ENCODE assay signal across 27 mouse cellular contexts in the genomic region with DNA sequence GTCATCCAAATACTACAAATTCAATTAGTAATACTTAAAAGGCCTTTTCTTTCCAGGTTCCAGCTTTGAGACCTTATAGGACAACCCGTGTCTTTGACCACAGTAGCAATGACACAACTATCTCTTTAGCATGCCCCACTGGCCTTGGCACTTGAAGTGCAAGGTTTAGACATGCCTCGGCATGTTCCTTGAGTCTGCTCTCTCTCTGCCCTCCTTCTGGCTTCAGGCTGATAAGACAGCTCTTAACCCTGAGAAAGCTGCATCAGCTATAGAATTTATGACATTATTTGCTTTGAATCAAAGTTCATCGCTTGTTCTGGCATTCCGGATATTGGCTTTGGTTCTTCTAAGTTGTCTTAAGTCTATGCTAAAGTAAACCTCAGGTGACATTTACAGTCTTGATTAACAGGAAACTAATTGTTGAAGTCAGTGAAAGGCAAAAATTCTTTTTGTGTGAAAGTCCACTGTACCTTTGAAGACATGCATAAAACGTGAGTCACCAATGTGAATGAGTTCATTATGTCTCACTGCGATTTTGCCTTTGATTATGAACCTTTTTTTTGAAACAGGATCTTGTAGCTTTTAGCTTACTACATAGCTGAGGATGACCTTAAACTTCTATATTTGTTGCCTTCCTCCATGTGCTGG. TPM values are rescaled to one million over a fixed set of nuclear protein-coding genes. Genes with fewer than 3 reads are reported as not detected.
A peak's percentile ranks its signal among the peaks of the same experiment; 100 is the strongest.
DNase-seq lines count a peak whose midpoint lies in the region; ATAC-seq and TF ChIP-seq lines count a peak whose summit lies in the region.
"Had no signal": no experiment of that assay in that cellular context is flagged by ENCODE, and none has a peak within 500 bp of the region (broad histone marks: within the 10 kb centered on the region; RNA-seq: fewer than 3 reads in every experiment).

No protein-coding gene starts in this region.

- no peaks in the 10 kb centered on the region for H3K79me2 ChIP-seq in C2C12 (ENCODE audit: control insufficient read depth, insufficient read depth)

- peak; percentile 44 for DNase-seq in 3134 (ENCODE audit: extremely low read depth, insufficient read length, low spot score)
- DNase-seq in ZHBTc4 (ENCODE audit: low read depth, low spot score) = peak; percentile 22
- DNase-seq in left cerebral cortex, postnatal 36 days (ENCODE audit: low spot score in 2 of 2) = no peak
- DNase-seq in layer of hippocampus, adult 11-12 months (ENCODE audit: low spot score) = no peak
- DNase-seq in thymus, postnatal 36 days = no peak
- DNase-seq: adrenal gland, postnatal 25 days; cerebellum, adult 11 months; kidney, adult 8-10 months; kidney, postnatal 36 days; lung, adult 18-20 months; thymus, postnatal 14 days had no signal

- H3K9me3 ChIP-seq in intestine, postnatal 0 days (ENCODE audit: control insufficient read depth) = no peaks in the 10 kb centered on the region
- H3K9me3 ChIP-seq: hindbrain, embryonic 10.5 days had no signal

- H3K4me1 ChIP-seq in intestine, postnatal 0 days (replicated peaks; ENCODE audit: control insufficient read depth, insufficient read depth, low read length) = no peaks in the 10 kb centered on the region
- H3K4me1 ChIP-seq: hindbrain, embryonic 10.5 days had no signal

- H3ac ChIP-seq in C2C12 (ENCODE audit: control insufficient read depth, insufficient read length, low read depth) = no peak overlapping the region

- peak; percentile 98 for ATAC-seq in intestine, postnatal 0 days
- ATAC-seq in monocyte, adult 5-6 weeks (replicated peaks; ENCODE audit: insufficient number of reproducible peaks, low FRiP score, low TSS enrichment, poor library complexity, severe bottlenecking) = no peak
- ATAC-seq: CD4-positive, CD25-positive, alpha-beta regulatory T cell, adult 4 months; forebrain, embryonic 14.5 days; hindbrain, postnatal 0 days; midbrain, embryonic 16.5 days had no signal

- peak overlapping the region; percentile 17; the same call in 1 of the 2 replicates for H3K27ac ChIP-seq in intestine, postnatal 0 days (ENCODE audit: low read depth, low read length)
- H3K27ac ChIP-seq: hindbrain, embryonic 10.5 days; hindbrain, postnatal 0 days had no signal

- H3K79me3 ChIP-seq in C2C12 (ENCODE audit: low read depth) = no peaks in the 10 kb centered on the region

- H3K4me2 ChIP-seq in intestine, postnatal 0 days (replicated peaks; ENCODE audit: low read depth) = no peak overlapping the region
- H3K4me2 ChIP-seq: liver, embryonic 11.5 days had no signal

- no peaks in the 10 kb centered on the region for H3K36me3 ChIP-seq in C2C12 (ENCODE audit: control insufficient read depth, insufficient read depth)
- no peaks in the 10 kb centered on the region for H3K36me3 ChIP-seq in intestine, postnatal 0 days (ENCODE audit: control insufficient read depth, insufficient read depth)
- H3K36me3 ChIP-seq: hindbrain, embryonic 10.5 days had no signal

- H3K9ac ChIP-seq in intestine, postnatal 0 days (ENCODE audit: low read depth, low read length) = no peak overlapping the region

- H3K4me3 ChIP-seq in C2C12 (ENCODE audit: insufficient read depth, poor library complexity, severe bottlenecking) = no peak overlapping the region
- H3K4me3 ChIP-seq in intestine, postnatal 0 days (ENCODE audit: low read depth, low read length) = no peak overlapping the region
- H3K4me3 ChIP-seq: erythroblast, embryonic 14.5 days; hindbrain, embryonic 10.5 days had no signal

- H3K27me3 ChIP-seq in C2C12 (ENCODE audit: control insufficient read depth, insufficient read depth, insufficient read length) = no peaks in the 10 kb centered on the region
- H3K27me3 ChIP-seq in intestine, postnatal 0 days (replicated peaks; ENCODE audit: control insufficient read depth, insufficient read depth, low read length) = no peaks in the 10 kb centered on the region

- 38% methylated on average over 6 of the region's 6 CpGs for WGBS in intestine, postnatal 0 days

- TF ChIP-seq CTCF in C2C12 (IDR thresholded peaks at IDR 0.05; ENCODE audit: control insufficient read depth, insufficient read depth, insufficient read length) = no peak
- TF ChIP-seq CTCF in intestine, postnatal 0 days (IDR thresholded peaks at IDR 0.05; ENCODE audit: low read depth) = no peak

- intact Hi-C loops in left cerebral cortex, postnatal 36 days (cut with DNase I) = no loop called here

TF ChIP-seq in C2C12, 6 proteins besides CTCF, POLR2A, EP300 and RAD21:
- TF ChIP-seq MAX (IDR thresholded peaks at IDR 0.05) = peak; percentile 64
- TF ChIP-seq FOSL1 (IDR thresholded peaks at IDR 0.05; ENCODE audit: insufficient read depth, low read length, poor library complexity, severe bottlenecking) = peak; percentile 74
- TF ChIP-seq USF1 (IDR thresholded peaks at IDR 0.05; ENCODE audit: low read depth) = no peak

RNA-seq across cellular contexts. Expression of gene Areg, which starts 29.3 kb away (rescaled TPM):
- 34.4 TPM for polyA plus RNA-seq in C2C12 (2012; fragmentation: generic; extraction: Trizol)
- 7.5 and 18.0 TPM in 2 replicates for polyA plus RNA-seq in intestine, postnatal 0 days (2015; fragmentation: Nextera tagmentation; extraction: Ambion mirVana)
- 0.39 to 2.0 TPM (median 1.4 TPM) in 3 replicates for total RNA-seq in monocyte, adult 5-6 weeks (2017)
- total RNA-seq in left cerebral cortex, postnatal 36 days (2021) = not detected
- total RNA-seq: adrenal gland, postnatal 25 days; gastrocnemius, postnatal 14 days; heart, adult 8-10 months; hindbrain, postnatal 0 days had no signal
- polyA plus RNA-seq: erythroblast, embryonic 14.5 days; forebrain, embryonic 14.5 days; limb, embryonic 11.5 days; liver, embryonic 11.5 days; testis, adult 2 months had no signal

RNA-seq across cellular contexts. Expression of gene Ereg, which starts 35.7 kb away (rescaled TPM):
- 3.6 TPM for polyA plus RNA-seq in C2C12 (2012; fragmentation: generic; extraction: Trizol)
- polyA plus RNA-seq in intestine, postnatal 0 days (2015; fragmentation: Nextera tagmentation; extraction: Ambion mirVana) = 1.4 and 2.0 TPM in 2 replicates
- total RNA-seq in monocyte, adult 5-6 weeks (2017) = not detected in 3 replicates
- not detected for total RNA-seq in left cerebral cortex, postnatal 36 days (2021)
- total RNA-seq: adrenal gland, postnatal 25 days; gastrocnemius, postnatal 14 days; hindbrain, postnatal 0 days; layer of hippocampus, postnatal 25 days; megakaryocyte-erythroid progenitor cell, adult 5-6 weeks had no signal
- polyA plus RNA-seq: CD4-positive, CD25-positive, alpha-beta regulatory T cell, adult 4 months; erythroblast, embryonic 14.5 days; forebrain, embryonic 14.5 days; hindbrain, embryonic 10.5 days; hindbrain, postnatal 0 days; limb, embryonic 11.5 days; midbrain, embryonic 16.5 days; testis, adult 2 months had no signal

Comparison
In these comparisons a context has a peak if more than half of its experiments do, and no peak if none do; other contexts are left out.
1. DNase-seq: peak in 3134 (single experiment) and ZHBTc4 (single experiment); none in left cerebral cortex, postnatal 36 days (0 of 2), layer of hippocampus, adult 11-12 months (single experiment) and thymus, postnatal 36 days (0 of 2).